Mouse (Mus musculus) limb, embryonic 13.5 days (tissue): ENCODE measurements at regions not wholly inside any gene's neighbourhood (a gene's known extent, or its start where the extent isn't known, plus 50 kb on each side); places are given as distances from the start of the nearest gene placed in this dataset.

Source experiments
- ATAC-seq: fragments of 200-750 bp; cut with Nextera tagmentation; 2 replicates; pipeline ENCODE4 v1.8.0; 2017; ENCODE audit warnings: low read depth, moderate number of reproducible peaks, moderate TSS enrichment; ENCODE audit not compliant: low FRiP score
- H3K27ac ChIP-seq: fragments of 300-500 bp; sonication (generic); 2 replicates; pipeline ENCODE4 v1.5.1; 2015; ENCODE audit warnings: inconsistent platforms, mild to moderate bottlenecking, moderate library complexity
- H3K27me3 ChIP-seq: fragments of 300-500 bp; sonication (generic); 2 replicates; pipeline ENCODE4 v1.6.1; 2015; ENCODE audit warnings: mild to moderate bottlenecking, inconsistent platforms
- H3K36me3 ChIP-seq: fragments of 300-500 bp; sonication (generic); 2 replicates; pipeline ENCODE4 v1.6.1; 2015; ENCODE audit warnings: inconsistent platforms, mild to moderate bottlenecking, moderate library complexity
- H3K4me1 ChIP-seq: fragments of 300-500 bp; sonication (generic); 2 replicates; pipeline ENCODE4 v1.6.1; 2015; ENCODE audit warnings: inconsistent platforms
- H3K4me2 ChIP-seq: fragments of 300-500 bp; sonication (generic); replicated peaks from 2 replicates; pipeline ENCODE4 v1.6.1; 2015; ENCODE audit warnings: inconsistent platforms, mild to moderate bottlenecking, moderate library complexity
- H3K4me3 ChIP-seq: fragments of 300-500 bp; sonication (generic); 2 replicates; pipeline ENCODE4 v1.5.1; 2015; ENCODE audit warnings: moderate library complexity, mild to moderate bottlenecking, inconsistent platforms
- H3K9ac ChIP-seq: fragments of 300-500 bp; sonication (generic); 2 replicates; pipeline ENCODE4 v1.6.1; 2015; ENCODE audit warnings: mild to moderate bottlenecking, inconsistent platforms
- H3K9me3 ChIP-seq: fragments of 300-500 bp; sonication (generic); 2 replicates; pipeline ENCODE4 v1.6.1; 2016; ENCODE audit warnings: inconsistent platforms
- WGBS: fragments of 180-500 bp; shearing (Covaris S2); methylation state at CpG from one replicate; pipeline ENCODE4 v1.1.7; 2015; 5-methylcytosine and 5-hydroxymethylcytosine counted together

DNA sequence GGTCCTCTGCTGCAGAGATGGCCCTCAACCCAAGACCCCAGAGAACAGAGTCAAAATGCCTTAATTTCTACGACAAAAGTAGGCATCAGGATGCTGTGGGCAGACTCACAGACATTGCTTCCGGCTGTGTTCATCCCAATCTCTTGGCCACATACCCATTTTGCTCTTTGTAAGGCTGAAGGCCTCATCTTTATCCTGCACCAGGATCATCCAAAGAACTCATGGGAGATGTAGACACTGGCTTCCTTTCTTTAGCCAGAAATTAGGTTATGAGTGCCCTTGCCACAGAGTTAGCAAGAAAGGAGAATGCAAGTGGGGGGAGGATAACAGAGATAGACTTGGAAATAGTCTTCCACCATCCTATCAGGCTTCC is 87.8 kb downstream of the Cxcl12 start:
- WGBS = 77% methylated on average over 2 of the region's 2 CpGs
- Histone ChIP-seq H3K9ac (no peak overlapping the region), H3K36me3 (no peaks in the 10 kb centered on the region), H3K27ac (no peak overlapping the region), H3K4me1 (peaks cover 14% of the 10 kb centered on the region), H3K27me3 (peaks cover 4% of the 10 kb centered on the region; the same call in 1 of the 2 replicates), H3K9me3 (no peaks in the 10 kb centered on the region), H3K4me2 (no peak overlapping the region), H3K4me3 (no peak overlapping the region)
- no peak for ATAC-seq

DNA sequence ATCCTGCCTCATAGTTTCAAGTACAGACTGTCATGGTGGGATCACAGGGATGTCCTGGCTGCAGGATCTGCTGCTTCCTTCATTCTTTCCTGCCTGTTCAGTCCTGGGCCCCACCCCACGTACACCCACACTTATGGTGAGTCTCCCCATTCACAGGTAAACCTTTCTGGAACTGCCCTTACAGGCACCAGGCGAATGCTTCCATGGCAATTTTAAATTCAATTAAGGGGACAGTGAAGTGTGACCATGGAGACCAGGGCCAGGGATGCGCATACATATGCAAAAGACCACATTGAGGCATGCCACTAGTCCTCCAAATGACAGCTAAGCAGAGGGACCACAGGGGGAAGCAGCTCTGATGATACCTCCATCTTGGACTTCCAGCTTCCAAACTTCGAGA is 89.3 kb downstream of the Cxcl12 start:
- Histone ChIP-seq H3K9me3 (no peaks in the 10 kb centered on the region), H3K36me3 (no peaks in the 10 kb centered on the region), H3K9ac (no peak overlapping the region), H3K4me3 (no peak overlapping the region), H3K4me1 (peaks cover 10% of the 10 kb centered on the region), H3K4me2 (no peak overlapping the region), H3K27me3 (peaks cover 4% of the 10 kb centered on the region; the same call in 1 of the 2 replicates), H3K27ac (no peak overlapping the region)
- no peak for ATAC-seq
- WGBS = 89% methylated on average over 4 of the region's 4 CpGs

DNA sequence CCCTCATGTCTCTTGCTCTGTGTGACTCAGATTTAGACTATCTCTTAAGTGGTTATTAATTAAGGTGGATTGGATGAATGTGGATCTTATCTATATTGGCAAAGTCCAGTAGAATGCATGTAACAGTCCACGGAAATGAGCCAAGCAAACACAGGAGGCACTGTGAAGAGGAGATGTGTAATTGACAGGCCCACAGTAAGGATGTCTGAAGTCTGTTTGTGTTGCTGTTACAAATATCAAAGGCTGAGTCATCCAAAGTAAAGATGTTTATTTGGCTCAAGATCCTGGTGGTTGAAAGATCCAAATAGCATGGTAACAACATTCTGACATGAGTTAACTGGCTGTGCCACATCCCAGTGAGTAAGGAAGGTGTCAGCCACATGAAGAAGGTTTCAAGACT is 99.6 kb downstream of the Cxcl12 start:
- Histone ChIP-seq H3K9ac (no peak overlapping the region), H3K4me1 (peaks cover 23% of the 10 kb centered on the region), H3K9me3 (no peaks in the 10 kb centered on the region), H3K36me3 (no peaks in the 10 kb centered on the region), H3K4me2 (no peak overlapping the region), H3K4me3 (no peak overlapping the region), H3K27ac (no peak overlapping the region), H3K27me3 (no peaks in the 10 kb centered on the region)
- ATAC-seq = no peak
- 77% methylated on average over 1 of the region's 1 CpGs for WGBS

DNA sequence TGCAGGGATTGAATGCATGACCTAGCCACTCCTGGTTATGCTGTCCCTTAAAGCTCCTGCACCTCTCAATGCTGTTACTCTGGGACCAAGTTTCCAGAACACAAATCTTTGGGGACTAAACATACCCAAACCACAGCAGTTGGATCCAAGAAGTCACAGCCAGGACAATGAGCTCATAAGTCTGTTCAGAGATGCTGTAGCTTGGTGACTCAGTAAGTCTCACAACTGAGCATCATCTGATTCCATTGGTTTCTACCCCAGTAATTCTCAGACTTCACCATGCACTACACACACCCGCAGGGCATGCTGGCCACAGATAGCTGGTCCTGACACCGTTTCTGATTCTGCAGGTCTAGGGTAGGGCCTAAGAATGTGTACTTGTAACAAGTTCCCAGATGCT is 100.0 kb downstream of the Cxcl12 start:
- 87% methylated on average over 2 of the region's 2 CpGs for WGBS

DNA sequence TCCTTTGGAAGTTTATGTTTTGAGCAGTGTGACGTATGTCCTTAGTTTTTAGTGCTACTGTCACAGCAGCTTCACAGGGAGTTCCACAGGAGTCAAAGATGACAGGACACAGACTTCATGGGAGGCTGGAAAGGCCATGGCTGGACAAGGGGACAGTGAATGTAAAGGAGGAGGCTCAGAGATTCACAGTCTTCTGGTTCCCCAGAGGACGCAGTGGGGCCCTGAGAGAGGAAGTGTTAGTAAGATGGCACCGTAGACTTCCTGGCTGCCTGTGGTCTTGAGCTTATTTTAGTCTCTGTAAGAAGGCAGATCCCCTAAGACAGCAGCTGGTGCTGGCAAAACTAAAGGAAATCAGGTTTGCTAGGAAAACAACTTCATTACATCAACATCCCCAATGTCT is 101.9 kb downstream of the Cxcl12 start:
- H3K4me2 ChIP-seq = no peak overlapping the region
- no peak overlapping the region for H3K9ac ChIP-seq
- no peaks in the 10 kb centered on the region for H3K27me3 ChIP-seq
- no peak for ATAC-seq
- peaks cover 31% of the 10 kb centered on the region for H3K4me1 ChIP-seq
- WGBS = 81% methylated on average over 3 of the region's 3 CpGs
- H3K9me3 ChIP-seq = no peaks in the 10 kb centered on the region
- H3K4me3 ChIP-seq = no peak overlapping the region
- H3K27ac ChIP-seq = no peak overlapping the region
- H3K36me3 ChIP-seq = no peaks in the 10 kb centered on the region

More for the DNA sequence above, 100.0 kb downstream of the Cxcl12 start:
- H3K4me3 ChIP-seq = no peak overlapping the region
- no peak overlapping the region for H3K27ac ChIP-seq
- no peaks in the 10 kb centered on the region for H3K36me3 ChIP-seq
- peaks cover 24% of the 10 kb centered on the region for H3K4me1 ChIP-seq
- H3K9me3 ChIP-seq = no peaks in the 10 kb centered on the region
- ATAC-seq = no peak
- H3K27me3 ChIP-seq = no peaks in the 10 kb centered on the region
- no peak overlapping the region for H3K4me2 ChIP-seq
- H3K9ac ChIP-seq = no peak overlapping the region

DNA sequence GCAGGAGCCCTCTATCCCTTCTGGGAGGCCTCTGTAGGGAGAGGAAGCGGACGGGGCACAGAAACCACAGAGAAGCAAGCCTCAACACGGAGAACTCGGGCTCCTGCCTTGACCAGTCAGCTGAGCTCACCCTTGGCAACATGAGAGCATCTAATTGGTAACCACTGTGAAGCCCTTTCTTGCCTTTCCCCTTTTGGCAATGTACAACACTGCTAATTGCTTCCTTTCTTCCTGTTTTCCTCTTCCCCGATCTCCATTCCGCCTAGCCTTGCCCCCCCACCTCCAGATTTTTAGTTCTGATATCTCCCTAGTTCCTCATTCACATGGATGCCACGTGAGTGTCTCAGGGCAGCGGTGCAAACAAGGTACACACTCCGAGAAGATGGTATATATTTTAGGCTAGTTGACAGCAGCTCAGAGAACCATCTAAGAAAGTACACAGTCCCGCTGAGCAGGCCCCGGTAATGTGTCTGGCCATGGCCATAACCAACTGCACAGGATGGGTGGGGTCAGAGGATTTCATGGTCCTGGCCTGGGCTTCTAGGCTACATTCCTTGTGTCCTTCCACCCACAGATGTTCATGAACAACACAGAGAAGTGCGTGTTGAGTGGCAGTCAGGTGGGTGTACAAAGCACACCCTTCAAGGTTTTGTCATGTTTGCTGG is 103.4 kb downstream of the Cxcl12 start:
- no peak for ATAC-seq
- Histone ChIP-seq H3K9me3 (no peaks in the 10 kb centered on the region), H3K4me3 (no peak overlapping the region), H3K27ac (no peak overlapping the region), H3K4me1 (peaks cover 29% of the 10 kb centered on the region), H3K4me2 (no peak overlapping the region), H3K36me3 (no peaks in the 10 kb centered on the region), H3K27me3 (no peaks in the 10 kb centered on the region), H3K9ac (no peak overlapping the region)
- 64% methylated on average over 12 of the region's 12 CpGs for WGBS

DNA sequence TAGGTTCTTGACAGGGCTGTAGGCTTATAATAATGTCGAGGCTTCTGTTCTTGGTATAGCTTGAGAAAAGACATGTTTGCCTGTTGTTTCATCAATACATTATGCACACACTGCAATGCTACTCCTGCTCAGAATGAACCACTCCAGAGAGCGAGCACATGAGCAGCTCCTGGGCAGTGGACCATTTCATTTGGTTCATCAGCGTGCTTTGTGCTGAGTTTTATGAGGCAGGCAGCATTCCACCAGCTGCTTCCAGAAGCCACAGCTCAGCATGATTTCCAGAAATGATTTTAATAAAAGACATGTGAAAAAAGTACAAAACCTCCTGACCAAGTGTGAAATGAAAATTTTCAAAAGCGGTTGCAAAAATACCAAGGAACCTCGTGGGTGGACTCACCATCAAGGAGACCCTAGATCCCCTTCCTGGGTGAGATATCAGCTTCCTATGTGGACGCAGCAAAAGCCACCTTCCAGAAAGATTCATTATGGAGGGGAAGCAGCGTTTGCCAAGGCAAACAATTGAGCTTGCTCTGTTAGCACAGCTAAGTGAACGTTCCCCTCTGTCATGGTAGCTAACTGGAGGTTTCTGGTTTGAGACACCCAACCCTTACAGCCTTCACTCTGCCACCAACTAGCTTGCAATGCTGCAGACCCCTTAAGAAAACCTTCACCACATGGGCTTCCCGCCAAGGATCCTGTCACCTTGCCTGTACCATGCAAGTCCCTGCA is 104.1 kb downstream of the Cxcl12 start:
- Histone ChIP-seq H3K4me3 (no peak overlapping the region), H3K9me3 (no peaks in the 10 kb centered on the region), H3K27ac (0 out of 2 replicates have a peak overlapping the region, but pooled peaks have one; percentile 0), H3K27me3 (no peaks in the 10 kb centered on the region), H3K9ac (no peak overlapping the region), H3K36me3 (no peaks in the 10 kb centered on the region), H3K4me1 (peaks cover 29% of the 10 kb centered on the region), H3K4me2 (no peak overlapping the region)
- peak; percentile 75; the same call in 1 of the 2 replicates for ATAC-seq
- 49% methylated on average over 9 of the region's 9 CpGs for WGBS

DNA sequence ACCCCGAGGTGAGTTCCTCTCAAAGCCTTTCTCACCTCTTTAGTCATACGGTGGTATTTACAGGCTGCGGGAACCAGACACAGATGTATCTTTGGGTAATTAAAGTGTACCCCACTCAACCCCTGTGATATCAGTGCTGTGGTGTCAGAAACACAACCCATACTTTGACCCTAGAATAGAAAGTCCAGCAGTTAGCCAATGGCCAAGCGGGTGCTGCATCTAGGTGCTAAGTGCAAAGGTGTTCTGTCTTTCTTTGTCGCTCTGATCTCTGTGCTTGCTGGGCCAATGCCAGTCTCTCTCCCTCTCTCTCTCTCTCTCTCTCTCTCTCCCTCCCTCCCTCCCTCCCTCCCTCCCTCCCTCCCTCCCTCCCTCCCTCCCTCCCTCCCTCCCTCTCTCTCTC is 107.6 kb downstream of the Cxcl12 start:
- WGBS = 77% methylated on average over 5 of the region's 5 CpGs
- Histone ChIP-seq H3K4me2 (no peak overlapping the region), H3K4me3 (no peak overlapping the region), H3K4me1 (peaks cover 41% of the 10 kb centered on the region), H3K9ac (no peak overlapping the region), H3K27me3 (no peaks in the 10 kb centered on the region), H3K27ac (no peak overlapping the region), H3K9me3 (no peaks in the 10 kb centered on the region), H3K36me3 (no peaks in the 10 kb centered on the region)
- ATAC-seq = no peak

DNA sequence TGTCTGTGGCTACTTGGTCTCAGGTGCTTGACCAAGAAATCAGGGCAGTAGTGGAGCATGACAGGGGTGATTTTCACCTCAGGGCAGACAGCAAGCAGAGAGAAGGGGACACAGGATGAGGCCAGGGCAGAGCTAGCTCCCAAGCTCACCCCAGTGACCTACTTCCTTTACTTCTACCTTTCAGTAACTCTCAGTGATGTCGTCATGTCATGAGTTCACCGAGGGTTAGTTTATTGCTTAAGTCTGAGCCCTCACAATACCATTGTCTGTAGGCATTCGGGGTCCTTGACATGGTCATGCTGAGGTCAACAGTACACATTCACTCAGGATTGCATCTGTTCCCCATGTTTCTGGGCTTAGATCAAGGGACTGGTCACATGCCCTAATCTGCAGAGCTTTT is 108.5 kb downstream of the Cxcl12 start:
- ATAC-seq = no peak
- H3K4me3 ChIP-seq = no peak overlapping the region
- H3K36me3 ChIP-seq = no peaks in the 10 kb centered on the region
- H3K27me3 ChIP-seq = peaks cover 3% of the 10 kb centered on the region; the same call in 1 of the 2 replicates
- no peak overlapping the region for H3K9ac ChIP-seq
- whole genome bisulfite sequencing = 80% methylated on average over 3 of the region's 3 CpGs
- no peaks in the 10 kb centered on the region for H3K9me3 ChIP-seq
- H3K27ac ChIP-seq = no peak overlapping the region
- H3K4me1 ChIP-seq = peaks cover 31% of the 10 kb centered on the region
- no peak overlapping the region for H3K4me2 ChIP-seq

DNA sequence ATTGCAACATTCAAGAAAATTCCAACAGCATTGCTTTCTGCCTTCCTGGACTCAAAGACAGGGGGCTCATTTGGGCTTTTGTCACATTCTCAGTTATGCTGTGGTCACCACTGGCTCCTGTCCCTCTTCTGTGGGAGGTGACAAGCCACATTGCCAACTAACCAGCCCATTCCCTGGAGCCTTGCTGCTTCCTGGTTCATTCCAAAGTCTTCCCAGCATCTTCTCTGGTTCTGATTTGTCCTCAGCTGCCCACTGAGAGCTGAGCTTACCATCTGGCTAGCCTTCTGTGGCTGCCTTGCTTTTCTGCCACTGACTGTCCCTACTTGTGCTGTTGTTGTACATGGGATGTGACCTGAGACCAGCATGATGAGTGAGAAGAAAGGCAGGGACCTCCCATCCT is 111.0 kb downstream of the Cxcl12 start:
- H3K4me3 ChIP-seq = no peak overlapping the region
- H3K27ac ChIP-seq = no peak overlapping the region
- H3K9ac ChIP-seq = no peak overlapping the region
- no peaks in the 10 kb centered on the region for H3K9me3 ChIP-seq
- no peak for ATAC-seq
- H3K27me3 ChIP-seq = peaks cover 3% of the 10 kb centered on the region; the same call in 1 of the 2 replicates
- H3K4me1 ChIP-seq = peaks cover 18% of the 10 kb centered on the region
- H3K36me3 ChIP-seq = no peaks in the 10 kb centered on the region
- H3K4me2 ChIP-seq = no peak overlapping the region

DNA sequence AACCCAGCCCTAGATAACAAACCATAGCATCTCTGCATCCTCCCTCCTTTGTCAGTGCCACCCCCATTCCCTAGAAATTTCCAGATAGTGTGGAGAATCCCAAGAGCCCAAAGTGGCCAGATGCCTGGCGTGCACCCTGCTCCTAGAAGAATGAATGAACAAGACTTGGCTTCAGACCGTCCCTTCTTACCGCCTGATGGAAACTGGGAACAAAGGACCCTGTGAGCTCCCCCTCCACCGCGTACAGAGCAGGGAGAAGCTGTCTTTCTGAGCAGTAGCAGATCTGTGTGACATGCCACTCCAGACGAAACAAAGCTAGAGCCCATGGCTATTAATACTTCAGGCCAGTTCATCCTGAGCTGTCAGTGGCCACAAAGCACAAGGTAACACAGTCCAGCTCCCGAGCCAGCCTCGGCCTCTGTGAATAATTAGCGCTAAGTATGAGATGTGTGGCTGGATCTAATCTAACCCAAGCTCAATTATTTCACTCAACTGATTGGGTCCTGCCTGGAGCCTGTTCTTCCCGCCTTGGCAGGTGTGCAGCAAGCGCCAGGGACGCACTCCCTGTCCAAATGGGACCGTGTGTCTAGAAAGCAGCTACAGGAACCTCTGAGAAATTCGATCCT is 111.6 kb downstream of the Cxcl12 start:
- H3K27me3 ChIP-seq = peaks cover 3% of the 10 kb centered on the region; the same call in 1 of the 2 replicates
- H3K36me3 ChIP-seq = no peaks in the 10 kb centered on the region
- no peak overlapping the region for H3K27ac ChIP-seq
- no peak overlapping the region for H3K9ac ChIP-seq
- H3K4me2 ChIP-seq = no peak overlapping the region
- ATAC-seq = no peak
- 27% methylated on average over 14 of the region's 14 CpGs for WGBS
- peaks cover 16% of the 10 kb centered on the region for H3K4me1 ChIP-seq
- no peak overlapping the region for H3K4me3 ChIP-seq
- H3K9me3 ChIP-seq = no peaks in the 10 kb centered on the region

DNA sequence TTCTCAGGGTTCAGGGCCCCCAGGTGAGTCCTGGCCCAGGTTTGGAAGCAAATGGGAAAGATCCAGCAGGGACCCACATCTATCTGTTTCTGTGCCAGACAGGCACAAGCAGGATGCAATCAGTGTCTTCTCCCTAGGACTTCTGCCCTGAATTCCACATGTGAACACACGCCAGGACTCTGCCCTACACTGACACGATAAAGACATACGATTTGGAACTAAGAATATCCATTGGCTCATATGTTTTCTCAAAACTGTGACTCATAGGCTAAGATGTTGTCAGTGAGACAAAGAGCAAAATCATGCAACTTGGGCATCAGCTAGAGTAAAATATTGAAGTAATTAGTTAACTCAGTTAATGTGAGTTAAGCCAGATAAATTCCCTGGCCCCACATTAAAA is 112.6 kb downstream of the Cxcl12 start:
- Histone ChIP-seq H3K4me2 (no peak overlapping the region), H3K4me1 (peaks cover 16% of the 10 kb centered on the region), H3K9me3 (no peaks in the 10 kb centered on the region), H3K4me3 (no peak overlapping the region), H3K27me3 (peaks cover 3% of the 10 kb centered on the region; the same call in 1 of the 2 replicates), H3K36me3 (no peaks in the 10 kb centered on the region), H3K27ac (no peak overlapping the region), H3K9ac (no peak overlapping the region)
- 91% methylated on average over 3 of the region's 3 CpGs for WGBS
- ATAC-seq = no peak
